Mouse (Mus musculus) small intestine, adult 2 months (tissue): Measurements from ENCODE around the gene Efnb3. TPM values are rescaled to one million over a fixed set of nuclear protein-coding genes. Genes with fewer than 3 reads are reported as not detected.
A peak's percentile ranks its signal among the peaks of the same experiment; 100 is the strongest.

ENCODE experiments used
- H3K27ac ChIP-seq: fragments of 200-500 bp; 2 replicates; pipeline ENCODE4 v1.5.1; 2012; ENCODE audit warnings: low read depth, low read length, control low read depth, inconsistent platforms; ENCODE audit not compliant: insufficient read depth
- H3K27me3 ChIP-seq: fragments of 200-500 bp; 2 replicates; pipeline ENCODE4 v1.6.1; 2012; ENCODE audit warnings: mild to moderate bottlenecking, moderate library complexity, low read length, inconsistent platforms; ENCODE audit not compliant: control insufficient read depth, insufficient read depth
- H3K36me3 ChIP-seq: fragments of 200-500 bp; 2 replicates; pipeline ENCODE4 v1.6.1; 2012; ENCODE audit warnings: mild to moderate bottlenecking, low read length, control low read depth, inconsistent platforms; ENCODE audit not compliant: control insufficient read depth, insufficient read depth
- H3K4me1 ChIP-seq: fragments of 200-500 bp; 2 replicates; pipeline ENCODE4 v1.6.1; 2012; ENCODE audit warnings: low read length, inconsistent platforms, mixed read lengths; ENCODE audit not compliant: control insufficient read depth, insufficient read depth, insufficient read length
- H3K4me3 ChIP-seq: fragments of 200-500 bp; 2 replicates; pipeline ENCODE4 v1.5.1; 2012; ENCODE audit warnings: low read depth, mild to moderate bottlenecking, control low read depth, inconsistent platforms, low read length, moderate library complexity
- CTCF ChIP-seq: fragments of 200-500 bp; IDR thresholded peaks from 2 replicates; pipeline ENCODE4 v1.5.1; 2012; ENCODE audit warnings: low read depth, mild to moderate bottlenecking, control low read depth, inconsistent platforms, low read length, moderate library complexity, mixed read lengths; ENCODE audit not compliant: insufficient replicate concordance, insufficient read length; ENCODE audit errors: extremely low read depth
- POLR2A ChIP-seq: fragments of 200-500 bp; IDR thresholded peaks from 2 replicates; pipeline ENCODE4 v1.6.1; 2012; ENCODE audit warnings: low read depth, mild to moderate bottlenecking, control low read depth, inconsistent platforms, low read length, moderate library complexity
- WGBS: fragments of 180-500 bp; shearing (Covaris S2); methylation state at CpG from one replicate; pipeline ENCODE4 v1.1.7; 2018; 5-methylcytosine and 5-hydroxymethylcytosine counted together
- polyA plus RNA-seq: library from polyadenylated mRNA; depleted of rRNA; stranded (reverse); fragments of >200 nt; gene quantifications from 2 replicates; pipeline ENCODE4 v1.2.3, GENCODE M21; 2012

The Efnb3 gene
- polyA plus RNA-seq, 1 experiment = 1.5 TPM

GRCm38 (mm10) chr11:69582230-69582805 is 22.3 kb upstream of the Efnb3 start:
- Histone ChIP-seq H3K4me1 (peaks cover 17% of the 10 kb centered on the region), H3K27ac (no peak overlapping the region), H3K36me3 (peaks cover 6% of the 10 kb centered on the region), H3K27me3 (no peaks in the 10 kb centered on the region), H3K4me3 (no peak overlapping the region)
- no peak for TF ChIP-seq POLR2A
- no peak for TF ChIP-seq CTCF
- WGBS = 51% methylated on average over 9 of the region's 9 CpGs

- peak overlapping the region; percentile 94 for H3K27ac ChIP-seq
These were observed 21.8 kb upstream of the Efnb3 start for GRCm38 (mm10) chr11:69581814-69582213.

DNA sequence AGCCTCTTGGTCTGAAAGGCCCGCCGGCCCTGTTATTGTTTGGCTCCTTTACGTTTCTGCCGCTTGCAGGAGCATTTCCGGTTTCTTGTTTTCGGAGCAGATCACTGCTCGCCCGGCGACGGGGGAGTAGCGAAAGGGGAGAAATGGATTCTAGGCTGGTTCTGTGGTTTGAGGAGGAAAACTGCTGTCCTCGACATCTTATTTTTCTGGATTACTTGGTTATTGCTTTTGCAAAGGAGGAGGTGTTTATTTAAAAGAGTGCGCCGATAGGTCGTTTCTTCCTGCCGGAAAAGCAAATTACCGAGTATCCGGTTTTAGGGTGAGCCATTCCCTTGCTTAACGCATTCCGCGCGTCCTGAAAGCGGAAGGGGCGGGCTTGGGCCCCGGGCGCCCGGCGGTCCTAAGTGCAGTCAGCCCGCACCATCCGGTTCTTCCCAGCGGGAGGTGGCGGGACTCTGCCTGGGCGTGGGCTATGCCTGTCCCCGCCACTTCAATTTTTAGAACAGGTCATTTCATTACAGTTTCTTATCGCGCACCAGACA is 21.2 kb upstream of the Efnb3 start:
- peak overlapping the region; percentile 94 for H3K27ac ChIP-seq
- under 1% methylated on average over 36 of the region's 36 CpGs for WGBS
- peaks cover 17% of the 10 kb centered on the region for H3K4me1 ChIP-seq
- TF ChIP-seq POLR2A = peak; percentile 42; the same call in 1 of the 2 replicates
- peak; percentile 21; the same call in 1 of the 2 replicates for TF ChIP-seq CTCF
- peak overlapping the region; percentile 66 for H3K4me3 ChIP-seq
- no peaks in the 10 kb centered on the region for H3K27me3 ChIP-seq
- H3K36me3 ChIP-seq = no peaks in the 10 kb centered on the region

More at GRCm38 (mm10) chr11:69581814-69582213, 21.8 kb upstream of the Efnb3 start:
- TF ChIP-seq CTCF (no peak), POLR2A (no peak)
- Histone ChIP-seq H3K4me1 (peaks cover 17% of the 10 kb centered on the region), H3K4me3 (peak overlapping the region; percentile 66), H3K27me3 (no peaks in the 10 kb centered on the region), H3K36me3 (peaks cover 1% of the 10 kb centered on the region; the same call in 1 of the 2 replicates)
- 0% methylated on average over 8 of the region's 8 CpGs for WGBS

- no peak for TF ChIP-seq CTCF
- H3K4me3 ChIP-seq = peak overlapping the region; percentile 66
- no peaks in the 10 kb centered on the region for H3K27me3 ChIP-seq
- peak overlapping the region; percentile 94 for H3K27ac ChIP-seq
- H3K4me1 ChIP-seq = peaks cover 13% of the 10 kb centered on the region
- WGBS = under 1% methylated on average over 25 of the region's 25 CpGs
- H3K36me3 ChIP-seq = no peaks in the 10 kb centered on the region
These were observed 20.7 kb upstream of the Efnb3 start for GRCm38 (mm10) chr11:69580572-69581146.

DNA sequence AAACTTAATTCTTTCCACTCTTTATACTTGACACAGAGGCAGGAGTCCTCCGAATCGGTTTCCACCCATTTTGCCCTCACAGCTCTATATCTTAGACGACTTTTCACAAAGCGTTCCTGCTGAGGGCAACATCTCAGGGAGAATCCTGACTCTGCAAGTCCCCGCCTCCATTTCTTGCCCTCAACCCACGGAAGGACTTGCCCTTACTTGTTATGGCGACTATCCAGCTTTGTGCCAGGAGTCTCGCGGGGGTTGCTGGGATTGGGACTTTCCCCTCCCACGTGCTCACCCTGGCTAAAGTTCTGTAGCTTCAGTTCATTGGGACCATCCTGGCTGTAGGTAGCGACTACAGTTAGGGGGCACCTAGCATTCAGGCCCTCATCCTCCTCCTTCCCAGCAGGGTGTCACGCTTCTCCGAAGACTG is 20.1 kb upstream of the Efnb3 start, which contains the start of the genes Wrap53 and Trp53:
Gene Wrap53 (minus strand): TSS at position 165 of the 424 bp plus-strand sequence.
Gene Trp53 (plus strand): TSS at position 269 of the 424 bp plus-strand sequence.
- Histone ChIP-seq H3K27me3 (no peaks in the 10 kb centered on the region), H3K4me1 (peaks cover 13% of the 10 kb centered on the region), H3K36me3 (0 out of 2 replicates have a peak, but pooled peaks cover 1% of the 10 kb centered on the region), H3K27ac (peak within 1 kb of the TSS; percentile 94), H3K4me3 (peak within 1 kb of the TSS; percentile 85)
- TF ChIP-seq POLR2A (peak; percentile 53), CTCF (no peak)
- 1% methylated on average over 13 of the region's 13 CpGs for WGBS

DNA sequence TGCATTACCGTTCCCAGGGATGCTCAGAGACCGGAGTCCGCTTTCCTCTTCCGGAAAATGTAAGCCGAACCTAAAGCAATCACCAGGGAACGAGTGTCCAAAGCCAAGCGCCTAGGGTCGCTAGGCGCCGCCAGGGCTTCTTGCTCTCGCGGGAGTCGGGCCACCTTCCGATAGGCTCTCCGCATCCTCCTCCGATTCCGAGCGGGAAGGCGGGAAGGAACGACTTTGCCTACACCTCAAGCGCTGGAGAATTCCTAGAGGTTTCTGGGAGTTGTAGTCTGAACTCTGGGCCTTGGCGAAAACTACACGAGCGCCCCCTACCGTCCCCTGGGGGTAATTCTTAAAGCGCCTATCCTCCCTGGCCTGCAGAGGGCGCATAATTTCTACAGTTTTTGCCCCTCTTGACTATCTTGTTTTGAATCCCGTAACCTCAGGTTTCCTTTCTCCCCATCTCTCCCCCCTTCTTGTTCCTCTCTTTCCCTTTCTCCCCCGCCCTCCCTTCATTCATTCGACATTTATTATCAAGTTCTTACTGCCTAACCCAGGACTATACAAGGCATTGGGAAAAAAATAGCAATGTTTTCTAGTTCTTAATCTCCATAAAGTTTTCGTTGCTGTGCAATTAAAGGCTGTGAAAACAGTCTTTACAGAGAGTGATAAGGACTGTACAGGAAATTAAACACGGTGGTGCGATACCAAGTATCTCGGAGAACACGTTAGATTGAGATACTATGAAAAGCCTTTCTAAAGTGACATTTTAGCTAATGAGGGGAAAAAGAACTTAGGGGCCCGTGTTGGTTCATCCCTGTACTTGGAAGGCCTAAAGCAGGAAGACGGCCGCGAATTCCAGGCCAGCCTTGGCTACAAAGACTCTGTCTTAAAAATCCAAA is 19.4 kb upstream of the Efnb3 start:
- WGBS = under 1% methylated on average over 39 of the region's 39 CpGs
- Histone ChIP-seq H3K36me3 (peaks cover 3% of the 10 kb centered on the region; the same call in 1 of the 2 replicates), H3K27me3 (no peaks in the 10 kb centered on the region), H3K27ac (peak overlapping the region; percentile 87), H3K4me3 (peak overlapping the region; percentile 85), H3K4me1 (peaks cover 14% of the 10 kb centered on the region; the same call in 1 of the 2 replicates)
- TF ChIP-seq POLR2A (peak; percentile 55; the same call in 1 of the 2 replicates), CTCF (peak; percentile 100)
